ENCODE assay signal across 23 mouse cellular contexts in genomic region chr11:111443381-111443780, GRCm38 (mm10).
"Had no signal": no experiment of that assay in that cellular context is flagged by ENCODE, and none has a peak within 500 bp of the region (broad histone marks: within the 10 kb centered on the region; RNA-seq: fewer than 3 reads in every experiment).

No protein-coding gene starts in this region.

- H3K4me1 ChIP-seq: limb, embryonic 15.5 days; lung, embryonic 15.5 days; midbrain, embryonic 10.5 days; midbrain, embryonic 12.5 days; neural tube, embryonic 13.5 days; neural tube, embryonic 15.5 days; stomach, embryonic 15.5 days had no signal

- DNase-seq: lung, postnatal 10 days; lung, postnatal 4 days; midbrain, embryonic 14.5 days; retina, postnatal 1 day; right cerebral cortex, adult 18-20 months; right cerebral cortex, postnatal 25 days; right cerebral cortex, postnatal 4 days; spleen, adult 18-20 months; thymus, adult 2 months; thymus, postnatal 25 days; thymus, postnatal 4 days had no signal

- ATAC-seq: midbrain, embryonic 16.5 days had no signal

- H3K27ac ChIP-seq: limb, embryonic 15.5 days; liver, embryonic 14.5 days; lung, embryonic 15.5 days; midbrain, embryonic 10.5 days; midbrain, embryonic 12.5 days; neural tube, embryonic 13.5 days; neural tube, embryonic 15.5 days; stomach, embryonic 15.5 days; stomach, postnatal 0 days had no signal

- H3K9ac ChIP-seq: limb, embryonic 15.5 days; liver, embryonic 14.5 days; lung, embryonic 15.5 days; midbrain, embryonic 12.5 days; neural tube, embryonic 13.5 days; neural tube, embryonic 15.5 days; stomach, embryonic 15.5 days had no signal

- H3K36me3 ChIP-seq: limb, embryonic 15.5 days; lung, embryonic 15.5 days; midbrain, embryonic 10.5 days; midbrain, embryonic 12.5 days; neural tube, embryonic 13.5 days; neural tube, embryonic 15.5 days; stomach, embryonic 15.5 days had no signal

- H3K9me3 ChIP-seq: limb, embryonic 15.5 days; lung, embryonic 15.5 days; midbrain, embryonic 10.5 days; midbrain, embryonic 12.5 days; neural tube, embryonic 13.5 days; neural tube, embryonic 15.5 days; stomach, embryonic 15.5 days had no signal

- H3K4me3 ChIP-seq: limb, embryonic 15.5 days; lung, embryonic 15.5 days; midbrain, embryonic 10.5 days; midbrain, embryonic 12.5 days; myocyte; neural tube, embryonic 13.5 days; neural tube, embryonic 15.5 days; stomach, embryonic 15.5 days had no signal

- H3K27me3 ChIP-seq: limb, embryonic 15.5 days; lung, embryonic 15.5 days; midbrain, embryonic 12.5 days; neural tube, embryonic 13.5 days; neural tube, embryonic 15.5 days; stomach, embryonic 15.5 days had no signal

- H3K4me2 ChIP-seq: limb, embryonic 15.5 days; liver, embryonic 11.5 days; lung, embryonic 15.5 days; midbrain, embryonic 12.5 days; neural tube, embryonic 13.5 days; neural tube, embryonic 15.5 days; stomach, embryonic 15.5 days had no signal
